Mouse (Mus musculus) CD4-positive, CD25-positive, alpha-beta regulatory T cell, adult 4 months (primary cell): ENCODE results near the gene Tsks. TPM values are rescaled to one million over a fixed set of nuclear protein-coding genes. Genes with fewer than 3 reads are reported as not detected.
A peak's percentile ranks its signal among the peaks of the same experiment; 100 is the strongest.

ENCODE experiments used
- ATAC-seq: one replicate; pipeline ENCODE4 v1.8.0; 2017
- polyA plus RNA-seq, 2 experiments: library from polyadenylated mRNA; unstranded; fragments of 100-300 nt; shearing (Covaris generic); gene quantifications; one replicate each; pipeline ENCODE4 v1.2.1; 2017

The Tsks gene
- not detected for polyA plus RNA-seq

GRCm38 (mm10) chr7:44942904-44943303 is at the start of gene Tsks:
Gene Tsks, plus strand, starts transcription at chr7:44943204.
- ATAC-seq, result no peak

- no peak for ATAC-seq
Measured at GRCm38 (mm10) chr7:44894175-44894574, 48.8 kb upstream of the Tsks start.

- no peak for ATAC-seq
Measured at GRCm38 (mm10) chr7:44895206-44895592, 47.8 kb upstream of the Tsks start.

- ATAC-seq, result peak; percentile 86
Measured at GRCm38 (mm10) chr7:44895593-44896434, 47.2 kb upstream of the Tsks start, which contains the start of gene Fuz. Gene Fuz, plus strand, starts transcription at chr7:44896079.

- ATAC-seq, result no peak
Measured at GRCm38 (mm10) chr7:44896499-44896898, 46.5 kb upstream of the Tsks start.

- ATAC-seq, result no peak
Measured at GRCm38 (mm10) chr7:44898607-44899006, 44.4 kb upstream of the Tsks start.

- no peak for ATAC-seq
Measured at GRCm38 (mm10) chr7:44900632-44901031, 42.4 kb upstream of the Tsks start.

GRCm38 (mm10) chr7:44901230-44901722 is 41.7 kb upstream of the Tsks start:
- peak; percentile 76 for ATAC-seq

- no peak for ATAC-seq
Measured at GRCm38 (mm10) chr7:44905430-44905829, 37.6 kb upstream of the Tsks start.

- ATAC-seq, result no peak
Measured at GRCm38 (mm10) chr7:44908706-44909476, 34.1 kb upstream of the Tsks start.

GRCm38 (mm10) chr7:44914396-44914795 is 28.6 kb upstream of the Tsks start:
- ATAC-seq, result no peak

GRCm38 (mm10) chr7:44915314-44915713 is 27.7 kb upstream of the Tsks start:
- no peak for ATAC-seq

- ATAC-seq, result no peak
Measured at GRCm38 (mm10) chr7:44916191-44916590, 26.8 kb upstream of the Tsks start.

GRCm38 (mm10) chr7:44916881-44917280 is 26.1 kb upstream of the Tsks start:
- ATAC-seq, result no peak

GRCm38 (mm10) chr7:44918219-44918618 is 24.8 kb upstream of the Tsks start:
- no peak for ATAC-seq

- no peak for ATAC-seq
Measured at GRCm38 (mm10) chr7:44919127-44919526, 23.9 kb upstream of the Tsks start.

GRCm38 (mm10) chr7:44922530-44922929 is 20.5 kb upstream of the Tsks start:
- ATAC-seq, result no peak

- no peak for ATAC-seq
Measured at GRCm38 (mm10) chr7:44925468-44925867, 17.5 kb upstream of the Tsks start.

- ATAC-seq, result no peak
Measured at GRCm38 (mm10) chr7:44928570-44928969, 14.4 kb upstream of the Tsks start.

- ATAC-seq, result peak; percentile 94
Measured at GRCm38 (mm10) chr7:44929204-44930151, 13.5 kb upstream of the Tsks start, which contains the start of gene Ap2a1. Gene Ap2a1, minus strand, starts transcription at chr7:44929496.

GRCm38 (mm10) chr7:44938680-44939079 is 4.3 kb upstream of the Tsks start:
- no peak for ATAC-seq

GRCm38 (mm10) chr7:44949922-44950321 is 6.9 kb downstream of the Tsks start:
- no peak for ATAC-seq
